ENCODE assay signal across 8 mouse cellular contexts in genomic region chr1:162548917-162549613, GRCm38 (mm10). TPM values are rescaled to one million over a fixed set of nuclear protein-coding genes. Genes with fewer than 3 reads are reported as not detected.
DNase-seq lines count a peak whose midpoint lies in the region; ATAC-seq and TF ChIP-seq lines count a peak whose summit lies in the region.

No protein-coding gene starts in this region.

- peaks cover 23% of the 10 kb centered on the region for H3K36me3 ChIP-seq in hindbrain, embryonic 13.5 days
- H3K36me3 ChIP-seq in midbrain, embryonic 14.5 days (ENCODE audit: control insufficient read depth, insufficient read depth, low read length), result peaks cover 24% of the 10 kb centered on the region

- peak overlapping the region; percentile 24 for H3K4me3 ChIP-seq in bone marrow, adult 2 months (replicated peaks; ENCODE audit: control insufficient read depth, low read depth, low read length)
- peak overlapping the region; percentile 75 for H3K4me3 ChIP-seq in hindbrain, embryonic 13.5 days
- H3K4me3 ChIP-seq in midbrain, embryonic 14.5 days (replicated peaks; ENCODE audit: low read depth, low read length), result peak overlapping the region; percentile 73

- no peaks in the 10 kb centered on the region for H3K9me3 ChIP-seq in hindbrain, embryonic 13.5 days
- H3K9me3 ChIP-seq in midbrain, embryonic 14.5 days (ENCODE audit: control insufficient read depth, low read length), result no peaks in the 10 kb centered on the region

- peak; percentile 13 for DNase-seq in kidney, adult 9 months
- DNase-seq in kidney, adult 18-20 months, result no peak
- DNase-seq in midbrain, embryonic 14.5 days, result no peak
- no peak for DNase-seq in frontal cortex, postnatal 25 days (ENCODE audit: low spot score in 2 of 2)
- no peak for DNase-seq in urinary bladder, postnatal 36 days (ENCODE audit: low spot score in 2 of 2)
- no peak for DNase-seq in c-Kit-positive CD71-positive TER-119-positive erythroid progenitor cells, embryonic 14.5 days (ENCODE audit: low spot score)

- no peaks in the 10 kb centered on the region; the same call in 1 of the 2 replicates for H3K4me1 ChIP-seq in bone marrow, adult 2 months (ENCODE audit: control insufficient read depth, insufficient read depth, low read length)
- H3K4me1 ChIP-seq in hindbrain, embryonic 13.5 days (replicated peaks), result peaks cover 14% of the 10 kb centered on the region
- H3K4me1 ChIP-seq in midbrain, embryonic 14.5 days (ENCODE audit: control insufficient read depth, insufficient read depth, low read length), result peaks cover 6% of the 10 kb centered on the region

- TF ChIP-seq CTCF in bone marrow, adult 2 months (IDR thresholded peaks at IDR 0.05; ENCODE audit: control insufficient read depth, insufficient read depth, low read length), result no peak

- no peak for TF ChIP-seq POLR2A in bone marrow, adult 2 months (IDR thresholded peaks at IDR 0.05; ENCODE audit: borderline replicate concordance, control insufficient read depth, low read depth, low read length)

- H3K27ac ChIP-seq in bone marrow, adult 2 months (ENCODE audit: control insufficient read depth, insufficient read depth, low read depth, low read length, poor library complexity), result no peak overlapping the region
- peak overlapping the region; percentile 87 for H3K27ac ChIP-seq in hindbrain, embryonic 13.5 days
- H3K27ac ChIP-seq in midbrain, embryonic 14.5 days (replicated peaks; ENCODE audit: low read depth, low read length), result peak overlapping the region; percentile 75

- peak overlapping the region; percentile 84 for H3K9ac ChIP-seq in hindbrain, embryonic 13.5 days
- peak overlapping the region; percentile 72; the same call in 1 of the 2 replicates for H3K9ac ChIP-seq in midbrain, embryonic 14.5 days (replicated peaks; ENCODE audit: low read length)

- H3K27me3 ChIP-seq in hindbrain, embryonic 13.5 days, result no peaks in the 10 kb centered on the region
- no peaks in the 10 kb centered on the region for H3K27me3 ChIP-seq in midbrain, embryonic 14.5 days (ENCODE audit: control insufficient read depth, insufficient read depth, low read length)

- 37% methylated on average over 10 of the region's 10 CpGs for WGBS in bone marrow, adult 2 months
- 71% methylated on average over 10 of the region's 10 CpGs for WGBS in hindbrain, embryonic 13.5 days
- 71% methylated on average over 10 of the region's 10 CpGs for WGBS in midbrain, embryonic 14.5 days

- ATAC-seq in hindbrain, embryonic 13.5 days (ENCODE audit: low FRiP score), result no peak; the same call in 1 of the 2 replicates
- no peak for ATAC-seq in midbrain, embryonic 14.5 days (ENCODE audit: low FRiP score, low TSS enrichment)

- H3K4me2 ChIP-seq in hindbrain, embryonic 13.5 days, result peak overlapping the region; percentile 97
- peak overlapping the region; percentile 90 for H3K4me2 ChIP-seq in midbrain, embryonic 14.5 days (ENCODE audit: low read length)

RNA-seq across cellular contexts. Expression of gene Mettl13, which starts 0.7 kb away (rescaled TPM):
- 4.5 and 4.6 TPM in 2 replicates for polyA plus RNA-seq in bone marrow, adult 2 months (2011; ENCODE audit: insufficient read depth, insufficient read length, low replicate concordance, missing spikeins)
- polyA plus RNA-seq in hindbrain, embryonic 13.5 days (2015; fragmentation: Nextera tagmentation; extraction: Ambion mirVana), result 18.3 and 19.1 TPM in 2 replicates
- 12.7 and 15.1 TPM in 2 replicates for polyA plus RNA-seq in midbrain, embryonic 14.5 days (2014; fragmentation: Nextera tagmentation; extraction: Ambion mirVana)

RNA-seq across cellular contexts. Expression of gene Vamp4, which starts 21.2 kb away (rescaled TPM):
- 6.3 and 14.0 TPM in 2 replicates for polyA plus RNA-seq in bone marrow, adult 2 months (2011; ENCODE audit: insufficient read depth, insufficient read length, low replicate concordance, missing spikeins)
- polyA plus RNA-seq in hindbrain, embryonic 13.5 days (2015; fragmentation: Nextera tagmentation; extraction: Ambion mirVana), result 76.0 and 77.9 TPM in 2 replicates
- polyA plus RNA-seq in midbrain, embryonic 14.5 days (2014; fragmentation: Nextera tagmentation; extraction: Ambion mirVana), result 71.3 and 72.0 TPM in 2 replicates

Comparison
In these comparisons a context has a peak if more than half of its experiments do, and no peak if none do; other contexts are left out.
1. H3K4me3 ChIP-seq: peak in every context shown above with its lines; median percentile 75 in hindbrain, embryonic 13.5 days; 73 in midbrain, embryonic 14.5 days; 24 in bone marrow, adult 2 months.